Mouse (Mus musculus) C2C12 (cell line): ENCODE data around the gene Fam169b.

Experiments
- CEBPB ChIP-seq: IDR thresholded peaks from one replicate; pipeline ENCODE4 v1.6.1; 2011; ENCODE audit warnings: low read depth, mild to moderate bottlenecking, control low read depth, moderate library complexity
- CTCF ChIP-seq: IDR thresholded peaks from one replicate; pipeline ENCODE4 v1.5.1; 2011; ENCODE audit not compliant: control insufficient read depth, insufficient read depth, insufficient read length
- MYOD1 ChIP-seq: IDR thresholded peaks from one replicate; pipeline ENCODE4 v1.6.1; 2011; ENCODE audit warnings: low read depth; ENCODE audit not compliant: control insufficient read depth, insufficient read length
- MYOG ChIP-seq: IDR thresholded peaks from one replicate; pipeline ENCODE4 v1.6.1; 2011; ENCODE audit not compliant: control insufficient read depth, insufficient read length; ENCODE audit errors: extremely low read depth
- USF1 ChIP-seq: IDR thresholded peaks from one replicate; pipeline ENCODE4 v1.6.1; 2011; ENCODE audit warnings: low read depth, mild to moderate bottlenecking, control low read depth, moderate library complexity

GRCm38 (mm10) chr7:68296487-68296886, 22.8 kb downstream of the Fam169b start:
- TF ChIP-seq MYOG (no peak), USF1 (no peak), CTCF (no peak), CEBPB (no peak), MYOD1 (no peak)
